Comparison of ENCODE assay signal across 12 mouse cellular contexts in the genomic region with DNA sequence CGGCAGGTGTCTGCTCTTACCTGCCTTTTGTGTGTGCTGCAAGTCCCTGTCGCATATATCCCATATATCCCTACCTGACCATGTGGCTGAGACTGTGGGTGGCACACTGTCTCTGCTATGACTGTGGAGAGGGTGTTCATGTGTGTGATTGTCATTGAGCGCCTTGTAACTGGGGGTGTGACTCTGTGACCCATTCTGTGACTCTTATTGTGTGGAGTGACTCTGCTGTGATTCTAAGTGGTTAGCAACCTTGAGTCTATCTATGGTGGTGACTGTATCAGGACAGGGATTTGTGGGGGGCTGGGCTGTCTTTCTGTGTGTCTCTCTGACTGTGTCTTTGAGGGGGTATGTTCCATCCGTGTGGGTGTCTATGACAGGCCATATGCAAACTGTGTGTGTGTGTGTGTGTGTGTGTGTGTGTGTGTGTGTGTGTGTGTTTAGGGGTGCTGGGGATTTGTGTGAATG. TPM values are rescaled to one million over a fixed set of nuclear protein-coding genes. Genes with fewer than 3 reads are reported as not detected.
DNase-seq lines count a peak whose midpoint lies in the region; ATAC-seq and TF ChIP-seq lines count a peak whose summit lies in the region.
"Had no signal": no experiment of that assay in that cellular context is flagged by ENCODE, and none has a peak within 500 bp of the region (broad histone marks: within the 10 kb centered on the region; RNA-seq: fewer than 3 reads in every experiment).

No protein-coding gene starts in this region.

- no peak overlapping the region for H3K27ac ChIP-seq in heart, embryonic 15.5 days
- H3K27ac ChIP-seq in cortical plate, adult 2 months (ENCODE audit: insufficient read depth, low read length), result no peak overlapping the region
- peak overlapping the region; percentile 39; the same call in 1 of the 2 replicates for H3K27ac ChIP-seq in forebrain, embryonic 14.5 days (ENCODE audit: low read depth, low read length)
- H3K27ac ChIP-seq in liver, embryonic 15.5 days (replicated peaks), result no peak overlapping the region
- no peak overlapping the region for H3K27ac ChIP-seq in thymus, adult 2 months (ENCODE audit: control insufficient read depth, insufficient read depth, low read length)

- no peak for DNase-seq in heart, postnatal 36 days
- DNase-seq in forebrain, embryonic 14.5 days (ENCODE audit: low spot score), result no peak
- no peak for DNase-seq in thymus, adult 2 months
- DNase-seq in gastrocnemius, postnatal 25 days, result no peak
- no peak for DNase-seq in ovary, postnatal 36 days (ENCODE audit: low spot score)
- DNase-seq: adrenal gland, postnatal 25 days; kidney, adult 9 months; right cerebral cortex, postnatal 4 days had no signal

- no peak for ATAC-seq in heart, embryonic 15.5 days (replicated peaks; ENCODE audit: insufficient number of reproducible peaks, insufficient read depth, low FRiP score, low read depth)
- ATAC-seq in forebrain, embryonic 14.5 days, result no peak
- no peak for ATAC-seq in liver, embryonic 15.5 days (ENCODE audit: insufficient read depth)

- H3K27me3 ChIP-seq in heart, embryonic 15.5 days, result no peaks in the 10 kb centered on the region
- H3K27me3 ChIP-seq in forebrain, embryonic 14.5 days (replicated peaks; ENCODE audit: control insufficient read depth, insufficient read depth, low read length), result no peaks in the 10 kb centered on the region; the same call in 1 of the 2 replicates
- peaks cover 22% of the 10 kb centered on the region for H3K27me3 ChIP-seq in liver, embryonic 15.5 days
- no peaks in the 10 kb centered on the region for H3K27me3 ChIP-seq in thymus, adult 2 months (ENCODE audit: control insufficient read depth, insufficient read depth, low read length)

- H3K9ac ChIP-seq in heart, embryonic 15.5 days, result no peak overlapping the region
- peak overlapping the region; percentile 87 for H3K9ac ChIP-seq in forebrain, embryonic 14.5 days (ENCODE audit: low read length)
- H3K9ac ChIP-seq in liver, embryonic 15.5 days, result no peak overlapping the region

- no peak for TF ChIP-seq CTCF in cortical plate, adult 2 months (IDR thresholded peaks at IDR 0.05; ENCODE audit: extremely low read depth, insufficient read depth, low read length)
- TF ChIP-seq CTCF in thymus, adult 2 months (IDR thresholded peaks at IDR 0.05; ENCODE audit: borderline replicate concordance, control insufficient read depth, extremely low read depth, insufficient read depth, low read length, poor library complexity), result no peak

- peak overlapping the region; percentile 60; the same call in 1 of the 2 replicates for H3K4me3 ChIP-seq in heart, embryonic 15.5 days
- H3K4me3 ChIP-seq in cortical plate, adult 2 months (ENCODE audit: insufficient read depth, low read length), result peak overlapping the region; percentile 58
- peak overlapping the region; percentile 71 for H3K4me3 ChIP-seq in forebrain, embryonic 14.5 days (ENCODE audit: low read depth, low read length)
- no peak overlapping the region for H3K4me3 ChIP-seq in liver, embryonic 15.5 days (replicated peaks)
- H3K4me3 ChIP-seq in thymus, adult 2 months (ENCODE audit: control insufficient read depth, insufficient read depth, low read length), result no peak overlapping the region

- no peaks in the 10 kb centered on the region for H3K36me3 ChIP-seq in heart, embryonic 15.5 days
- peaks cover 22% of the 10 kb centered on the region for H3K36me3 ChIP-seq in forebrain, embryonic 14.5 days (ENCODE audit: control insufficient read depth, insufficient read depth, low read length)
- H3K36me3 ChIP-seq in liver, embryonic 15.5 days (replicated peaks), result no peaks in the 10 kb centered on the region
- H3K36me3 ChIP-seq in thymus, adult 2 months (ENCODE audit: control insufficient read depth, insufficient read depth, low read length), result no peaks in the 10 kb centered on the region

- intact Hi-C loops in heart, postnatal 36 days (cut with DNase I), result no loop called here

- no peak for TF ChIP-seq POLR2A in cortical plate, adult 2 months (IDR thresholded peaks at IDR 0.05; ENCODE audit: extremely low read depth, insufficient read depth, low read length)
- TF ChIP-seq POLR2A in thymus, adult 2 months (IDR thresholded peaks at IDR 0.05; ENCODE audit: control insufficient read depth, extremely low read depth, insufficient read depth, low read length, poor library complexity), result no peak

- WGBS in heart, embryonic 15.5 days, result 75% methylated on average over 4 of the region's 4 CpGs
- 69% methylated on average over 4 of the region's 4 CpGs for WGBS in forebrain, embryonic 14.5 days
- WGBS in liver, embryonic 15.5 days (ENCODE audit: insufficient replicate concordance), result 76% methylated on average over 4 of the region's 4 CpGs
- WGBS in thymus, adult 2 months, result 87% methylated on average over 4 of the region's 4 CpGs

- no peaks in the 10 kb centered on the region for H3K9me3 ChIP-seq in heart, embryonic 15.5 days (replicated peaks)
- H3K9me3 ChIP-seq in forebrain, embryonic 14.5 days (replicated peaks; ENCODE audit: control insufficient read depth, low read length), result no peaks in the 10 kb centered on the region
- H3K9me3 ChIP-seq in liver, embryonic 15.5 days (replicated peaks), result no peaks in the 10 kb centered on the region

- peaks cover 9% of the 10 kb centered on the region for H3K4me1 ChIP-seq in heart, embryonic 15.5 days (replicated peaks)
- no peaks in the 10 kb centered on the region for H3K4me1 ChIP-seq in cortical plate, adult 2 months (ENCODE audit: control insufficient read depth, insufficient read depth, low read length)
- H3K4me1 ChIP-seq in forebrain, embryonic 14.5 days (ENCODE audit: control insufficient read depth, insufficient read depth, low read length), result peaks cover 10% of the 10 kb centered on the region
- H3K4me1 ChIP-seq in liver, embryonic 15.5 days (replicated peaks), result peaks cover 8% of the 10 kb centered on the region
- H3K4me1 ChIP-seq in thymus, adult 2 months (replicated peaks; ENCODE audit: control insufficient read depth, insufficient read depth, low read length), result peaks cover 10% of the 10 kb centered on the region

- peak overlapping the region; percentile 90 for H3K4me2 ChIP-seq in heart, embryonic 15.5 days
- peak overlapping the region; percentile 74 for H3K4me2 ChIP-seq in forebrain, embryonic 14.5 days (ENCODE audit: low read length)
- 0 out of 2 replicates have a peak overlapping the region, but pooled peaks have one; percentile 67 for H3K4me2 ChIP-seq in liver, embryonic 15.5 days

RNA-seq across cellular contexts. Expression of a gene that starts 0.9 kb away (rescaled TPM):
- polyA plus RNA-seq in heart, embryonic 15.5 days (2015; fragmentation: Nextera tagmentation; extraction: Ambion mirVana), result 3.2 and 5.7 TPM in 2 replicates
- 1 to 10 TPM; 1.7 to 2.7 TPM for total RNA-seq in heart, postnatal 36 days (2021)
- 183 and 199 TPM in 2 replicates for polyA plus RNA-seq in cortical plate, adult 2 months (2012; rRNA removed)
- polyA plus RNA-seq in forebrain, embryonic 14.5 days (2014; fragmentation: Nextera tagmentation; extraction: Ambion mirVana), result 47.3 and 66.7 TPM in 2 replicates
- polyA plus RNA-seq in liver, embryonic 15.5 days (2015; fragmentation: Nextera tagmentation; extraction: Ambion mirVana), result 1.2 and 1.5 TPM in 2 replicates
- 3.8 and 5.5 TPM in 2 replicates for polyA plus RNA-seq in thymus, adult 2 months (2012; rRNA removed)
- total RNA-seq in gastrocnemius, postnatal 25 days (2021), result under 1 TPM; 0.56 to 0.83 TPM
- total RNA-seq: CH12.LX had no signal

RNA-seq across cellular contexts. Expression of a gene that starts 10.4 kb away (rescaled TPM):
- 36.9 and 44.9 TPM in 2 replicates for polyA plus RNA-seq in heart, embryonic 15.5 days (2015; fragmentation: Nextera tagmentation; extraction: Ambion mirVana)
- 10 to 100 TPM; 57.0 to 58.5 TPM for total RNA-seq in heart, postnatal 36 days (2021)
- 57.0 and 57.7 TPM in 2 replicates for polyA plus RNA-seq in cortical plate, adult 2 months (2012; rRNA removed)
- 49.3 and 66.0 TPM in 2 replicates for polyA plus RNA-seq in forebrain, embryonic 14.5 days (2014; fragmentation: Nextera tagmentation; extraction: Ambion mirVana)
- polyA plus RNA-seq in liver, embryonic 15.5 days (2015; fragmentation: Nextera tagmentation; extraction: Ambion mirVana), result 137 and 160 TPM in 2 replicates
- polyA plus RNA-seq in thymus, adult 2 months (2012; rRNA removed), result 40.0 and 47.7 TPM in 2 replicates
- 10 to 100 TPM in 1 of 2 experiments, 1 to 10 TPM in 1; 8.6 to 14.6 TPM for total RNA-seq in gastrocnemius, postnatal 25 days (2021)

RNA-seq across cellular contexts. Expression of a gene that starts 10.5 kb away (rescaled TPM):
- polyA plus RNA-seq in heart, embryonic 15.5 days (2015; fragmentation: Nextera tagmentation; extraction: Ambion mirVana), result 2.7 and 3.5 TPM in 2 replicates
- total RNA-seq in heart, postnatal 36 days (2021), result 1 to 10 TPM; 2.1 to 2.5 TPM
- 24.4 and 27.3 TPM in 2 replicates for polyA plus RNA-seq in cortical plate, adult 2 months (2012; rRNA removed)
- 3.5 and 5.3 TPM in 2 replicates for polyA plus RNA-seq in forebrain, embryonic 14.5 days (2014; fragmentation: Nextera tagmentation; extraction: Ambion mirVana)
- polyA plus RNA-seq in liver, embryonic 15.5 days (2015; fragmentation: Nextera tagmentation; extraction: Ambion mirVana), result 0.99 and 1.5 TPM in 2 replicates
- 1.3 and 1.9 TPM in 2 replicates for polyA plus RNA-seq in thymus, adult 2 months (2012; rRNA removed)
- under 1 TPM; 0.38 to 0.51 TPM for total RNA-seq in gastrocnemius, postnatal 25 days (2021)
- total RNA-seq: CH12.LX had no signal

RNA-seq across cellular contexts. Expression of a gene that starts 17.8 kb away (rescaled TPM):
- polyA plus RNA-seq in heart, embryonic 15.5 days (2015; fragmentation: Nextera tagmentation; extraction: Ambion mirVana), result 4.4 and 5.2 TPM in 2 replicates
- total RNA-seq in heart, postnatal 36 days (2021), result 1 to 10 TPM; 5.8 to 8.0 TPM
- polyA plus RNA-seq in cortical plate, adult 2 months (2012; rRNA removed), result 7.3 and 8.1 TPM in 2 replicates
- polyA plus RNA-seq in forebrain, embryonic 14.5 days (2014; fragmentation: Nextera tagmentation; extraction: Ambion mirVana), result 19.8 and 23.6 TPM in 2 replicates
- polyA plus RNA-seq in liver, embryonic 15.5 days (2015; fragmentation: Nextera tagmentation; extraction: Ambion mirVana), result 2.2 and 2.5 TPM in 2 replicates
- polyA plus RNA-seq in thymus, adult 2 months (2012; rRNA removed), result 6.7 and 7.6 TPM in 2 replicates
- total RNA-seq in gastrocnemius, postnatal 25 days (2021), result 1 to 10 TPM; 1.6 to 2.7 TPM

RNA-seq across cellular contexts. Expression of a gene that starts 19.8 kb away (rescaled TPM):
- polyA plus RNA-seq in heart, embryonic 15.5 days (2015; fragmentation: Nextera tagmentation; extraction: Ambion mirVana), result 9.7 and 15.6 TPM in 2 replicates
- 10 to 100 TPM; 12.4 to 13.4 TPM for total RNA-seq in heart, postnatal 36 days (2021)
- polyA plus RNA-seq in cortical plate, adult 2 months (2012; rRNA removed), result 14.3 and 15.6 TPM in 2 replicates
- polyA plus RNA-seq in forebrain, embryonic 14.5 days (2014; fragmentation: Nextera tagmentation; extraction: Ambion mirVana), result 23.0 and 24.6 TPM in 2 replicates
- polyA plus RNA-seq in liver, embryonic 15.5 days (2015; fragmentation: Nextera tagmentation; extraction: Ambion mirVana), result 12.0 and 13.1 TPM in 2 replicates
- 34.9 and 40.3 TPM in 2 replicates for polyA plus RNA-seq in thymus, adult 2 months (2012; rRNA removed)
- 1 to 10 TPM; 3.4 to 6.0 TPM for total RNA-seq in gastrocnemius, postnatal 25 days (2021)

Comparison
In these comparisons a context has a peak if more than half of its experiments do, and no peak if none do; other contexts are left out.
1. H3K4me3 ChIP-seq: peak in heart, embryonic 15.5 days (single experiment), cortical plate, adult 2 months (single experiment) and forebrain, embryonic 14.5 days (single experiment); none in liver, embryonic 15.5 days (single experiment) and thymus, adult 2 months (single experiment).
2. Peak in every context shown above with its lines, with median percentiles within 50 percentile points of each other: H3K4me2 ChIP-seq.